Mouse (Mus musculus): Measurements from ENCODE around the gene Heatr1. TPM values are rescaled to one million over a fixed set of nuclear protein-coding genes. Genes with fewer than 3 reads are reported as not detected.

Heatr1 gene
- 32.3 and 46.3 TPM in 2 replicates for polyA plus RNA-seq (2012)

DNA sequence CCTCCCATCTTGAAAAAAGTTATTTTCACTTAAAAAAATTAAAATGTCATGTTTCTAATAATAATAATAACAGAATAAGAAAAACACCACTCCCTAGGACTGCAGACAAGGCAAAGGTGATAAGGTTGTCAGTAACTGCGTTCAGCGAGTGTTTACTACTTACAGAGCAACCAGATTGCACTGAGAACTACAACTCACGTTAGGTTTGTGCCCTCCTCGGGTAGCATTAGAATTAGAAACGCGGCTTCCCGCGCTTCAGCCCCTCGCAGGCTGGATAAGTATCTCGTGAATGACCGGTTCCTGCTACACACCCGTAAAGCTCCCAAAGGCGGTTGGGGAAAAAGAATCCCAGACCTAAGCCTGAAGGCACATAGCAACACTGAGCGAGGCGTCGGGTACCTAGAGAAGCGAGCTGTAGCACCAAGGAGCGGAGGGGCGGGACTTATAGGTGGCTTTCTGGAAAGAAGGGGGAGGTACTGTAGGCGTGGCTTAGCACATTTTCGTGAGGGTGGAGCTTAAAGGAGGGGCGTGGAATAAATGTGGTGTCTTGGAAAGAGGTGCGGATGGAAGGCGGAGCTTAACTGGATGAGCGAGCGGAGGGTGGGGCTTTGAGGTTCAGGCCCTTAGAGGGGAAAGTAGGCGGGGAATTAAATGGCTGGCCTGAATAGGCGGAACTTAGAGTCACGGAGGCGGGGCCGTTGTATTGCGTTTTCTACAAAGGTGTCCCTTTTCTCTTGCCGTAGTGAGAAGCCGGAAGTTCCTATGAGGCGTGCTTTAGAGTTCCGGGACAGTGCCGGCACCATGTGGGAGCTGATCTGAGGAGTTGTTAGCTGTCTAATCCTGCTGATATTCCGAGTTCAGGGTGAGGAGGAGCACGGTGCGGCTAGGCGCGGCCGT is at the start of gene Heatr1:
TSS of gene Heatr1 (plus strand) at position 419 of the 897 bp plus-strand sequence.

DNA sequence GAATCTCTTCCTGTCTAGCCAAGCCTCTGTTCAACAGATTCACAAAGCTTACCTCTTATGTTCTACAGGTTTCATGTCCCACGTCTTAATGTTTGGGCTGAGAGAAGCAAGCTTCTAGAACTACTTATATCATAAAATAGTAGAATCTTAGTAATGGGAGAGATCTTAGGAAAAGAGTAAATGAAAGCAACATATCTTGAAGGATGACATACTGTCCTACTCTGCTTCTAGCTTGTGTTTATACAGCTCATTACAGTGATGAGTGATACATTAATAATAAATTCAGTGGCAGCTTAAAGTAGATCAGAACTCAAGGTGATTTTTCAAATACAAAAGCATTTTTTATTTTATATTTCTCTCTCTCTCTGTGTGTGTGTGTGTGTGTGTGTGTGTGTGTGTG is 70.0 kb downstream of the Heatr1 start, which contains the start of gene Lgals8:
TSS of gene Lgals8 (minus strand) at position 101 of the 400 bp plus-strand sequence.

Other genes with a start within 250 kb of the Heatr1 start
- gene Mtr, start 136.9 kb upstream of the Heatr1 start, polyA plus RNA-seq (2012), result 14.1 and 14.8 TPM in 2 replicates
- 0.16 and 0.27 TPM in 2 replicates for gene Actn2, start 54.3 kb upstream of the Heatr1 start, polyA plus RNA-seq (2012)
- 3.4 and 3.7 TPM in 2 replicates for gene Lgals8, start 69.9 kb downstream of the Heatr1 start, polyA plus RNA-seq (2012)
- 0.05 and 0.12 TPM in 2 replicates for gene Edaradd, start 125.4 kb downstream of the Heatr1 start, polyA plus RNA-seq (2012)
- 6.7 and 8.5 TPM in 2 replicates for gene Ero1lb, start 170.8 kb downstream of the Heatr1 start, polyA plus RNA-seq (2012)